Mouse (Mus musculus): ENCODE results near the gene Ap3b1.

The Ap3b1 gene

DNA sequence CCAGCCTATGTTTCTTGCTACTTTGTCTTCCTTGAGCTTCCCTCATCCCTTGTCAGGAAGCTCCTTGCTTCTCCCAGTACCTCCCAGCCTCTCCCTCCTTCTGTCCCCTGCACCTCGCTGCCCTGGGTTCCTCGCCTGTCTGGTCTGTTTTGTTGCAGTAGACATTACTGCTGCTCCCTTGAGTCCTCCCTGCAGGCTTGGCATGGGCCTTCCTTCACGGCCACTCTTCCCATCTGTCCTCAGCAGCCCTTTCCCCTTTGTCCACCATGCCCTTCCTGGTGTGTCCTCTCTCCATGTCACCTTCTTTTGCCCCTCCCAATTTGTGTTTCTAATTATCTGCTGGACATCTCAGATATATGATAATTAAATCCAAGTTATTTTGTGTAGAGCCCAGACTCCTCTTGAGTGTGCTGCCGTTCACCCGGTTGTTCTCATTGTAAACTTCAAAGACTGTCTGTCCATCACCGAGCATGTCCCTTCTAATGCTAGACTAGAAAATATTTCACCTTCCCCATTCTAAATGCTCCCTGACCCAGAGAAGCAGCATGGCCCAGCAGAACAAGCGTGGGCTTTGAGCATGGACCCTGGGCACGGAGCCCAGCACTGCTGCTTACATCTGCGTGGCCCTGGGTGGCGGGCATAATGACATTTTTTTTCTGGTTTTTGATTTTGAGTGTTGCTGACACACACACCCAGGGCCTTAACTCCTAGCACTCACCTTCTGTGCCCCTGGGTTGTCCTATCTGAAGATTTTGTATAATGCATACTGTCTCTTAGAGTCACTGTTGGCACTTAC, 181.3 kb downstream of the Ap3b1 start:
- no peak for DNase-seq (ENCODE audit: low spot score in 2 of 2)

DNA sequence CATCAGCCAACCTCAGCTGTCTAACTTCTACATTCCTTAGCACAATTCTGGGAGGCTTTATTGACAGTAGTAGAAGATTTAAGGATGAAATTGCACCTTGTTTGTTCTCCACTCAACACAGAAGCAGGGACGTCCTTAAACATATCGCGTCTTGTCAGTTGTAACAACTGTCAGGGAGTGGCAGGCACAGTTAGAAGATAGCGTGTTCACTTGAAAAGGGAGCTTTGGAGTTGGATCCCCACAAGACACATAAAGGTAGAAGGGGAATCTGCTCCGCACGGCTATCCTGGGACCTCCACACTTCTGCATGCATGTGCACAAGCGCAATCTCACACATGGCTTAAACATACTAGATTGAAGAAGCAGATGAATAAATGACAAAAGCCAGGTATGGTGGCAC, 183.3 kb downstream of the Ap3b1 start:
- no peak for DNase-seq (ENCODE audit: low spot score in 2 of 2)

DNA sequence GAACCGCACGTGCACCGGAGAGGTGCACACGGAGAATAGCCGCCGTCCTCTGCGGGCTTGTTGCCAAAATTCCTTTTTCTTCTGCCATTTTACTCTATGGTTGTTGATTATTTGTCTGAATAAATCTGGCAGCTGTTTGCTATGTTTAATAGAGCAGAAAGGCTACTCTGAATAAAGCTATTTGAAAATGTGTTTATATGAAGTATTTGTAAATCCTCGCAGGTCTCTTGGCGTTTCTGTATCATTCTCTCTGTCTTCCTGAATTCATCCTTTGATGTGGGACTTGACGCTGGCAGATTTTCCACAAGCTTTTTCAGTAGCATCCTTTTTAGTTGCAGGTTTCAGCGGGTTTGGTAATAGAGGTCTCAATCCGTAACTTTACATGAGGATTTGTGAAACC, 185.5 kb downstream of the Ap3b1 start:
- DNase-seq (ENCODE audit: low spot score in 2 of 2), result no peak

DNA sequence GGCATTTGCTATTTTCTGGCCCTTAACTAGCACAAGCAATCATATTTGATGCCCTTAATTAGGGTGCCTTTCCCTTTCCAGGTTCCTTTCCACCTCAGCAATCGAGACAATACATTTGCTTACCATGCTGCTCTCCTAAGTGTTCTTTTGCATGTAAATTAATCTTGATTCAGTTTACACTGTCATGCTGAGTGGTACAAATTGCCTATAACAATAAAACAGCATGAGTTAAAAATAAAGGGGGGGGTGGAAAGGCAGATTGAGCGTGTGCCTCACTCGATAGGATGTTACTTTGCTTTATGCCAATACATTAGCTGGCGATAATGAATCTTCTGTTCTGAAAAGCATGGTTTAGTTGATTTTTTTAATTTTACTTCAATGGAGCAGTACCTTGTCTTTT, 187.0 kb downstream of the Ap3b1 start:
- DNase-seq (ENCODE audit: low spot score in 2 of 2), result no peak

DNA sequence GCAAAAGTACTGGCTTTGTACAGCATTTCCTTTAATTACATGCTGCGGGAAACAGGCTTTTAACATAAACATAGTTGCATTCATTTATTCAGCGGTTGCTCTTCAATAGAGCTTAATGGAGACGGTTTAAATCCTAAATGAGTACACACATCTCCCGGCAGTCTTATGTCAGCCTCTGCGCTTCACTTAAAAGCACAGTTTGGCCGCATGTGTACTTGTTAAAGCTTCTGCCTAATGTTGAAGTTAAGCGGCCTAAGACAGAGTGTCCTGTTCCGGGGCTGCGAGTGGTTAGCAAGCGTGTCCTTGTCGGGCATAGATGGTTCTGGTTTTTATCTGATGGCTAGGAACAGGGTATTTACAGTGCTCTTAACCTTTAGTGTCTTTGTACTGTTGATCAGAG, 187.5 kb downstream of the Ap3b1 start:
- no peak for DNase-seq (ENCODE audit: low spot score in 2 of 2)

DNA sequence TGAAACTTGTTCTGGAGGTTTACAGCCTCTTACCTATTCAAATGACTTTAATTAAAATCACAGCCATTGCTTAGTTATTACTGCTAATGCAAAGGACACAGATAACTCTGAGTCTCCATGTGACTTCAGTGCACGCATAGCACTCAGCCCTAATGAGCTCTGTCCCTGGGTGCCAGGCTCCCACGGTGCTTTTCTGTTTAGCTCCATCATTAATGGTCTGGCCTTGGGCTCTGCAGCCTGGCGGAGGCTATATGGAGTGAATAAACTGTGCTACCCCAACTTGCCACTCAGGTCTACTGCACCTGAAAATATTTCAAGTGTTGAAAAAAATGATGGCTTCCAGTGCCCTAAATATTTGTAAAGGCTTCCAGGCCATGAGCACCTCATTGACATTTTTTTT, 190.8 kb downstream of the Ap3b1 start:
- no peak for DNase-seq (ENCODE audit: low spot score in 2 of 2)

DNA sequence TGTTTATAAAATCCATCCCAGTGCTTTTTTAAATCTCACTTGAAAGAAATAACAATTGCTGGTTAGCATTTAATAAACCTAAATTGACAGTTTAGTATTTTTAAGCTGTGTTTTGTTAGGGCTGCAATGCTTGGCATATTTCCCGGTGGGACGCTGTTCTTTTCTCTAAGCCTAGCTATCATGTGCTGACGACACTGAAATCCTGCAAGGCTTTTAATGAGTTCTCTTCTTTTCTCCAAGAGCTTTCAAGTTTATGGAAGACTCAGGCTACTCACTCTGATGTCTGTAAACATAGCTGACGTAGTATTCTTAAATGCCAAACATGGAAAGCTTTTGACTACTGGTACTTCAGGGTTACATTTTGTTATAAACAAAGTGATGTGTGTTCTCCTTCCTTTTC, 191.3 kb downstream of the Ap3b1 start:
- DNase-seq (ENCODE audit: low spot score in 2 of 2), result no peak

DNA sequence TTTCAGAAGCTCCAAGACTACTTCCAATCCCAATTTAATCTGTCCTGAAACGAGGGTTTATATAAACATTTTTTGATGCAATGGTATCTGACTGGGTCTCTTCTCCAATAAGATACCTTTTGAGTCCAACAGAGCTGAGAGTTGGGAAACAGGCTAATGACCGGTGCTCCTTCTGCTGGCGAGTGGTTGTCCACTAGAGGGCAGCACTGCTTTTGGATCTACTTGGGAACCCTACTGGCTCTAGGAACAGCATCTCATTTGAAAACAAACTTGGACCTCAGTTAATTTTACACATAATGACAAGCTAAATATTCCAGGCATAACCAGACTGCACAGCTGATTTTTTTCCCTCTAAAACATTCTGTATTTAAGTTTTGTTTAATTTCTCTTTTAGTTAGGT, 201.3 kb downstream of the Ap3b1 start:
- DNase-seq (ENCODE audit: low spot score in 2 of 2), result peak; percentile 63 to 75

DNA sequence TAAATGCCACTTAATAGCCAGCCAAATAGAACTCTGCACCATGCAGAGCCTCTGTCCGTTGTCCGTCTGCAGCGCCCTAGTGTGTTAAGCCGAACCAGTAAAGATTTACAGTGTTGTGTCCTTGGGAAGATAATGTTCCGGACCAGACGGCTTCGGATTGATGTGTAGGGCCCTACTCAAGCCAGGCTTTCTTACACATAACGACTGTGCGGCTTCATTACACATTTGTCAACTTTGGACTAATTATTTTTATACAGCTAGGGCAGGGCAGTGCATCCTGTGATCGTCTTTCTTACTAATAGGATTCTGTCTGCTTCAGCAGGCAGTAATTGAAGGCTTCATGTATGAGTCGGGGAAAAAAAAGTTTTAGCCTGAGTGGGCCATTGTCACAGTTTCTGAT, 202.1 kb downstream of the Ap3b1 start:
- DNase-seq (ENCODE audit: low spot score in 2 of 2), result no peak

DNA sequence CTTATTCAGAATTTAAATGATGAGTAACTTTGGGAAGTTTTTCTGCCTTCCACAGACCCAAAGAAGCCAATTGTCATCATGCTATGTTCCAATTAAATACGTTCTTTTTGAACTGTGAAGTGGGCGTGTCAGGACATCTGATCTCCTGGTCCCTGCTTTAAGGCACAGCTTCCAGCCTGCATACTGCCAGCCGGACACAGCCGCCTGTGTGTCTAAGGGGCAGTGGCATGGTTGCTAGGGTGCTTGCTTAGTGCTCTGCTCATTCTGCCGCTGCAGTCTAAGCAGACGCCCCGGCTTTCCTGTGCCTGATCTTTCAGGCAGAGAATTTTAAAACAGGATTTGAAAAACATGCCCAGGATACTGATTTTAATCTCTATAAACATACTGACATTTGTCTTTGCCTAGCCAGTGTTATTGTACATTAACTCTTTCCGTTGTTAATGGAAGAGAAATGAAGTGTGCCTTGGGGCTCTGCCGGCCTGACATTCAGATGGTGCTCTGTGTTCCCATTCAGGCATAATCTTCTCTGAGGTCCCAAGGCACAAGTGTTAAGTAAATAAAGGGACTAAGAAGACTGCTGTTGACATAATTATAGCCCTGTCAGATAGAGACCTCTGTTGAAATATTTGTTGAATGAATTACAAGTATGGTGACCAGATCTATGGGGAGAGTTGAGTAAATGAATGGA, 204.0 kb downstream of the Ap3b1 start:
- no peak for DNase-seq (ENCODE audit: low spot score in 2 of 2)

DNA sequence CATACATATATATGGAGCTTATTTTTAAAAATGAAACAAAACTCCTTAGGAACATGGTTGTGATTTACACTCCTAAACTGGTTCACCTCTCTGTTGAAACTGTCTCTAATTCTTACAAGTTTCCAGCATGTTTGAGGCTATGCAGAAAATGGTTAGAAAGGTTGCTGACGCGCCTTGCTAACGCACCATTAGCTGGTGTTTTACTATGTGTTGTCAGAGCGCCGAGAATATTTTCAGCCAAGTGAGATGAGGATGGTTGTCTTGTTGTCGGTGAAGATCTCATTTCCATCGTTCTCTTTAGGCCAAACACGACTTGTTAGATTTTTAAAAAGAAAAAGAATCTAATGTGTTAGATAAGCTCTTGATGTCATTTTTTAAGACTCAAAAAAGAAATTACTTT, 205.1 kb downstream of the Ap3b1 start:
- no peak for DNase-seq (ENCODE audit: low spot score in 2 of 2)

DNA sequence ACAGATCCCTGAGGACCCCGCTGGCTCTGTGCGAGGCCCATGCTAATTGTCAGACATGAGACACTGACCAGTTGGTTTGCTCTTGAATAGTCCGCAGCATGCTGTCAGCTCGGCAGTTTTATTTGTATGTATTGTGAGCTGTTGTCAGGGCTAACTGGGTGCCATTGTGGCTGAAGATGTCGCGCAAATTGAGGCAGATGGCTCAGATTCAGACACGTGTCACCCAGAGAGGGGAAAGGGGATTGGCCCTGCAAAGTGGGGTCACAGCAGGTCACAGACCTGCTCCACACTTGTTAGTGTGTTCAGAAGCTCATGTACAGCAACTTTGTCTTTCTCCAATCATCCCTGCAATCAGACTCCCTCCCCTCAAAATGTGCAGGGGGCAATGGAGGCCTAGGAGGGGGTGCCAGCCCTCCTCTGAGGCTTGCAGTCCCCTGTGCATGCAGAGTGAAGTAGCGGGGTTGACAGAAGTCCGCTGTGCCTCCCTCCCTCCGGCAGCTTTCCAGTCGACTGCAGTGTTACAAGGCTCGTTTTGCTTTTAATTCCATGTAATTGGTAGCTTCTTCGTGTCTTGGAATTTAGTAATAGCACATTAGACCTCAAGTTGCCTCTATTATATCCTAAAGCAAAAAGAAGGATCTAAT, 205.7 kb downstream of the Ap3b1 start:
- no peak for DNase-seq (ENCODE audit: low spot score in 2 of 2)

DNA sequence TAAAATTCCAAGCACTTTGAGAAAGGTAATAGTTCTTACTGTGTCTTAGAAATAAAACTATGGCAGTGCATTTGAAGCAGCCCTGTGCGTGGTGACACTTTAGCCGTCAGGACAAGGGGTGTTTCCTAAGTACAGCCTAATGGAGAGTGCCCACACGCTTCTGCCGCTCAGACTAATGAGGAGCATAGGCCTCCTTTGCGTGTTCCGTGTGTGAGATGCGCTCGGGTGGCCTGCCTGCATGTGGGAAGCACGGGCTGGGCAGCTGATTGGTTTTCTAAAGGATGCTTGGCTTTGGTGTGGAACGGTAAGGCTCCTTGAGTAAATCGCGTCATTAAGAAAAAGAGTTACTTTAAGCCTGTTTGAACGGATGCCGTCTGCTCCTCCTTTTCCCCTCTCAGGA, 206.4 kb downstream of the Ap3b1 start:
- no peak for DNase-seq (ENCODE audit: low spot score in 2 of 2)

DNA sequence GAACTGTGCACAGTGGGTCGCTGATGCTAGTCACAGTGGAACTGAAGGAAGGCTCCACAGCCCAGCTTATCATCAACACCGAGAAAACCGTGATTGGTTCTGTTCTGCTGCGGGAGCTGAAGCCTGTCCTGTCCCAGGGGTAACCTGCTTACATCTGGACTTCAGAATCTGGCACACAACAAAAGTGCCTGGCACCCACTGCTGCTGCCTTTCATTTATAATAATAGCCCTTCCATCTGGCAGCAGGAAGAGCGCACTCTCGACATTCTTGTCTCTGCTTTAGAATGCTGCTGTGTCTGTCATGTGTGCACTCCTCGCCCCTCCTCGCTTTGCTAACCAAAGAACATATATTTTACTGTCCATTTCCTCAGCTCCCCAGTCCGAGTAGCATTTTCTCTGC, 206.9 kb downstream of the Ap3b1 start:
- DNase-seq (ENCODE audit: low spot score in 2 of 2), result no peak

DNA sequence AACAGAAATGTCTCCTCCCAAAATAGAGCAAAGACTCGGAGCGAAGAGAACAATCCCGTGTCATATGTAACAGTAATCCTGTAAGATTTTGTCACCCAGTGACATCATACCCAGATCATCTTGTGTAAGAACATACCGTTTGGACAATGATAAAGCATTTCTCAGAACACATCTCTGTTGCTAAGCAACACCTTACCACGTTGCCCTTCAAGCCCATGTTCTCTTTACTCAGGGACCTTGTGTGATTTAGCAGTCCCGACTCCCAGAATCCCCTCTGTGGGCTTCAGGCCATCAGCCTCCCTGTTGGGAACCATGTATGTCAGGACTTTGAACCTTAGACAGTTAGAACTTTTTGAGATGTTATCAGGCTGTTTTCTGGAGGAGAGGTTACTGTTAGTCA, 209.0 kb downstream of the Ap3b1 start:
- DNase-seq (ENCODE audit: low spot score in 2 of 2), result no peak

DNA sequence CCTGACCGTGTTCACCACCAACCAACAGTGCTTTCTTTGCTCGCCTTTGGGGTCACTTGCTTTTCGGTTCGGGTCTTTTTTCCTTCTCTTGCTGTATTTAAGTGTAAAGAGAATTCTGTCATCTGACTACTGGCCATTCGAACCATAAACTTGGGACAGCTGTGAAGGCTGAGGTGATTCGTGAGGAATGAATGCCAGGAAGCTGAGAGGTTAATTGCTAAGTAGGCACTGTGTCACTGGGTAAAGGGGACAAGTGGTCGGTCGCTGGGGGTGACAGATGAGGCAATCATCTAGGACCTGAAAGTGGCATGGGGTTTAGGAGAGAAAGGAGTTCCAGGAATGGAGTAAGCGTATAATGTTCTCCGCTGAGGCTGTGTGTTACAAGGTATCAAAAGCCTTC, 212.2 kb downstream of the Ap3b1 start:
- no peak for DNase-seq (ENCODE audit: low spot score in 2 of 2)

DNA sequence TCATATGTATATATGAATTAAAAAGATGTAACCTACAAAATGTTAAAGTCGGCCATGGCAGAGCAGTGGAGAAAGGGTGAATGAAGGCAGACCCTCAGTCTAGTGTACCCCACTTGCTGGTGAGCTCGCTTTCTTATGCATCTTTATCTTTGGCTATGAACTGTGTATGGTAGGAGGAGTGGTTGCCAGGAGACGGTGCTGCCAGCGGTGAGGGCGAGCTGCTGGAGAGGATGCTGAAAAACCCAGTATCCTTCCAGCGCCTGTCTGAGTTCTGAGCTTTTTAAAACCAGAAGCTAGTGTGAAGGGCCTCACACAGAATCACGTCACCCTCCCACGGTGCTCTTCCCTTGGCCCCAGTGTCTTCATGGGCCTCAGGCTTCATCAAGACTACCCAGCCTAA, 214.6 kb downstream of the Ap3b1 start:
- DNase-seq (ENCODE audit: low spot score in 2 of 2), result no peak

DNA sequence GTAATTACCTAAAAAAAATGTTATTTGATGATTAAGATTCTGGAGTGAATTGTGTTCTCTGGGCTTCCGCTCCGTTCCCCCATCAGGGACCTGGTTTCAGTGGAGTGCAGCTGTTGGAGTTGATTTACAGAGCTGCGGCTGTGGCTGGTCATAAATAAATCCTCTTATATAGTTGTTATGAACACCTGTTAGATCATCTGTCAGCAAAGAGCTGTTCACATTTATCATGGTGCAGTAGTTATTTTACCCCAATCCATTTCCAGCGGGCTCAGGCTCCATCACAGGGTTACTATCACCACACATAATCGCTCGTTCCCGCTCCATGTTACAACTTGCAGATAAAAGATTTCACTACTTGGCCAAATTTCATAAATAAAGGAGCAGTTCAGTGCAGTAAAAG, 215.1 kb downstream of the Ap3b1 start:
- no peak for DNase-seq (ENCODE audit: low spot score in 2 of 2)

DNA sequence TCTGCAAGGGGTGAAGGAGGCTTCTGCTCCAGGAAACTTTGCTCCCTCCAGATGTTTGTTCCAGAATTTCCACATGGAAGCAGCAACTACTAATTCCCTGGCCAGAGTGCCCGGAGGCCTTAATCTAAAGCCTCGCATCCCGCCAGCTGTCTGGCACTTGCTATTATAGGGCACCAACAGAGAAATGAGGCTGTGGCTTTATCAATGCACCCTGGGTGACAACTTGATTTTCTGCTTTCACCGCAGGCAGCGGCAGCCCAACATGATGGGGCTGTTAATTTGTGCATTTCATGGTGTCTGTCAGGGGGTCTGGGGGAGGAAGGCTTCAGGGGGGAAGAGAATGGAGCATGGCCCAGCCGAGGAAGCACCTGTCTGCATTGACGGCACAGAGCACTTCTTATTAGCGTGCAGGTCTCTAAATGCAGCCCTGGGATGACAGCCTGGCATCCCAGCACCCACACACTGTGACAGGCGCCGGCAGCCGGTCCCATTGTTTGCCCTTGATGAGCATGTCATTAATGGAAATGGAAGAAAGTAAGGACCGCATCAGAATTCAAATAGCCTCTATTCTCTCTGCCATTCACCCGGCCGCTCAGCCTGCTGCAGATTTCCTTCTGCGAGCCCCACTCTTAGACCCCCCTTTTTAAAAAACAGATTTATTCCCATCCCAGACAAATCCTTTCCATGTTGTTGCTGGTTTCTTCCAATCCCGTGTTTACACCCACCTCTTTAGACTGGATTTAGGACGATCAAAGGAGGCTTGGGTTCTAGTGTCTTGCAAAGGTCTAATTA, 217.0 kb downstream of the Ap3b1 start:
- DNase-seq (ENCODE audit: low spot score in 2 of 2), result no peak

DNA sequence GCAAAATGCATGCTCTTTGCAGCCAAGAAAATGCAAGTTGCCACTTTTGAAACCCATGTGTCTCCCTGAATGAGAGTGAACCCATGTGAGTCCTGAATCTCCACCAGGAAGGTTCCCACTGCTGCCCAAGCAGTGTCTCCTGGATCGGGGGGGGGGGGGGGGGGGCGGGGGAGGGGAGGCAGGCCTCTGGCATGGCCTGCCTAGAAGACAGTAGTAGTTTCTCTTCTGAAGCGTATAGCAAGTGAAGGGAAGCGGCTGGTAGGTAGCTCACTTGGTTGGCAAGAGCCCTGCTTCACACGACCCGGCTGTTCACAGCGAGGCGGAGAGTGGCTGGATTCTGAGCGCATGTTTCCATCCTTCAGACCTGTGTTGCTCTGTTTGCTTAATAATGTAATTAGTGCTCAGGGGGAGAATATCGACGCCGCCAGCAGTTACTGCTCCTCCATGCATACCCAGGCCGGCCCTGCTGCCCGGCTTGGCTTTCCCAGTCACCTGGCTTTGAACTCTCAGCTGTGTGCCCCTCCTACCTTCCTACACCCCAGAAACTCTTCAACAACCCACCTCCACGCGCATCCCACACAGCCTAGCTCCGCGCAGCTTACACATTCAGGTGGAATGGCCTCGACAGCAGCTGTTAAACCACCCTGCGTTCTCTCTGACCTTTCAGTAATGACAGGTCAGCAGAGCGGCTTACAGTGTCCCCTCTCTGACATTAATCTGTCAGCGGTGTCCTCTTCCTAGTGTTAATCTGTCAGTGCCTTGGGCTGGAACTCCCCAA, 217.8 kb downstream of the Ap3b1 start:
- no peak for DNase-seq (ENCODE audit: low spot score in 2 of 2)

DNA sequence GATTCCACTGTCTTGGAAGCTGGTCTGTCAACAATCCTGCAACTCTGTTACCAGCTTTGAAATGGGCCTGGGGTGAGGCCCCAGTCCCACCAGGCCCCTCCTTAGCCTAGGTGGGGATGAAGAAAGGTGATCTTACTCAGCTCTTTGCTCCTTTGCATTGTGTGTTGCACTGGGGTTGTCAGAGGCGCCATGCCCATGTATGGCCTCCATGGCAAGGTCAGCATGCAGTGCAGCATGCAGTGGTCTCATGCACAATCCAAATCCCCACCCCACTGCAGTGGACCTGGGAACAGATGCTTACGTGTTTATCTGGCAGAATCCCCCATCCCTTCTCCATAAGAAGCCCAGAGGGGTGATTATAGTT, 218.4 kb downstream of the Ap3b1 start:
- no peak for DNase-seq (ENCODE audit: low spot score in 2 of 2)

DNA sequence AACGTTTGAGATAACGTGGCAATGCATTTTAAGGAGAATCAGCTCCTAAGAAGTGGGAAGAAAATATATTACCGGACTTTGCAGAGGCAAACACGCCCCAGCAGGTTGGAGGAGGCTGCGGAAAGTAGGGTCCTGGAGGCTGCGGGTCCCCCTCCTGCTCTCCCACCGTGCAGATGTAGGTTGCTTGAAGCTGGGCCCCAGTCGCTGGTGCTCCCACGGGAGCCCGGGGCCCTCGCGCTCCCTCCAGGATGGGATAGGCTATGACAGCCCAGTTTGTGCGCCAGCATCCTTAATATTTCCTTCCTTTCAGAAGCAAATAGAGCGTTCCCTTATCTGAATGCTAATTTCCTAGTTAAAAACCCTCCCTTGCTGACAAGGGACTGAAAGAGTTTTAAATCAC, 236.5 kb downstream of the Ap3b1 start:
- DNase-seq (ENCODE audit: low spot score in 2 of 2), result no peak

Data from urinary bladder, postnatal 36 days (tissue).